Mouse (Mus musculus) heart, embryonic 13.5 days (tissue): ENCODE measurements around the gene Uckl1. TPM values are rescaled to one million over a fixed set of nuclear protein-coding genes. Genes with fewer than 3 reads are reported as not detected.

Source experiments
- ATAC-seq: fragments of 200-750 bp; cut with Nextera tagmentation; 2 replicates; pipeline ENCODE4 v1.8.0; 2017; ENCODE audit warnings: moderate TSS enrichment; ENCODE audit not compliant: insufficient number of reproducible peaks, low FRiP score, low TSS enrichment; ENCODE audit errors: extremely low read depth
- H3K27ac ChIP-seq: fragments of 300-500 bp; sonication (generic); replicated peaks from 2 replicates; pipeline ENCODE4 v1.5.1; 2015; ENCODE audit warnings: moderate library complexity, mild to moderate bottlenecking, inconsistent platforms
- H3K27me3 ChIP-seq: fragments of 300-500 bp; sonication (generic); replicated peaks from 2 replicates; pipeline ENCODE4 v1.6.1; 2015; ENCODE audit warnings: mild to moderate bottlenecking, inconsistent platforms
- H3K36me3 ChIP-seq: fragments of 300-500 bp; sonication (generic); 2 replicates; pipeline ENCODE4 v1.6.1; 2015; ENCODE audit warnings: mild to moderate bottlenecking, inconsistent platforms
- H3K4me1 ChIP-seq: fragments of 300-500 bp; sonication (generic); 2 replicates; pipeline ENCODE4 v1.6.1; 2015; ENCODE audit warnings: inconsistent platforms
- H3K4me2 ChIP-seq: fragments of 300-500 bp; sonication (generic); 2 replicates; pipeline ENCODE4 v1.6.1; 2015; ENCODE audit warnings: inconsistent platforms, mild to moderate bottlenecking, moderate library complexity
- H3K4me3 ChIP-seq: fragments of 300-500 bp; sonication (generic); 2 replicates; pipeline ENCODE4 v1.5.1; 2015; ENCODE audit warnings: moderate library complexity, mild to moderate bottlenecking, inconsistent platforms
- H3K9ac ChIP-seq: fragments of 300-500 bp; sonication (generic); 2 replicates; pipeline ENCODE4 v1.6.1; 2015; ENCODE audit warnings: inconsistent platforms, mild to moderate bottlenecking, moderate library complexity
- H3K9me3 ChIP-seq: fragments of 300-500 bp; sonication (generic); 2 replicates; pipeline ENCODE4 v1.6.1; 2016; ENCODE audit warnings: inconsistent platforms
- WGBS: fragments of 180-500 bp; shearing (Covaris S2); methylation state at CpG from one replicate; pipeline ENCODE4 v1.1.7; 2015; ENCODE audit warnings: mixed read lengths; 5-methylcytosine and 5-hydroxymethylcytosine counted together
- polyA plus RNA-seq: library from polyadenylated mRNA; unstranded; fragments of >200 nt; fragmentation: Nextera tagmentation; extraction: Ambion mirVana; gene quantifications from 2 replicates; pipeline ENCODE4 v1.2.1, GENCODE M21; 2015

The Uckl1 gene
- polyA plus RNA-seq, 1 experiment from 2014 or later: 63.8 TPM

DNA sequence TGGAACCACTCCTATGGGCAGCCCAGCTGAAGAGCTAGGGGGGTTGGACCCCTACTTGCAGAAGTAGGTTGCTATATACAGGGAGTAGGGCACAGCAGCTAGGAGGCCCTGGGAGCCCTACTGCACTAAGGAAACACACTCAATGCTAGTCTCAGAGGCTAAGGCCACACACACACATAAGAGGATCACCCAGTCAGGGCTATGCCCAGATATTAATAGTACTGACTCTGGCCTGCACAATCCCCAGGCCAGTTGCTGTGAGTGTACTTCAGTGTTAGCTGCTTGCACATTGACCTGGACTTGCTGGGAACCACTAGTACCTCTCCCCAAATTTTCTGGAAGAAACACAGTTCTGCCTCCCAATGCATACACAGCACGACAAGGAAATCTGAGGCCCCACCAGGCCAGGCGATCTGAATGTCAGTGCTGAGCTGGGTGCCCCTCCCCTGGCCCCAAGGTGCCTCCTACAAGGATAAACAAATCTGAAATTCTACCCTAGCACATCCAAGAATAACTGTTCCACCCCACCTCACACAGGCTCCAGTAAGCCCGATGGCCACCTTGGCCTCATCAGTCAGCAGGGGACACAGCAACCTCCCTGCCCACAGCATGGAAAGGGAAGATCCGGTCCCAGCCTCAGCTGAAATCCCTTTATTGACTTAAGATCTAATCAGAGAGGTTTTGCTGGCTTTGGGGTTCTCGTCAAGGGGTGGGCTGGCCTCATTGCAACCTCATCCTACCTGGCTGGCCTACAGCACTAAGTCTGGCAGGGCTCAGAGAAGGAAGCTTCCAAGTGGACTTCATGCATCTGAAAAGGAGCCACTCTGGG is 5.7 kb downstream of the Uckl1 start:
- H3K4me3 ChIP-seq: no peak overlapping the region
- WGBS: 33% methylated on average over 5 of the region's 5 CpGs

DNA sequence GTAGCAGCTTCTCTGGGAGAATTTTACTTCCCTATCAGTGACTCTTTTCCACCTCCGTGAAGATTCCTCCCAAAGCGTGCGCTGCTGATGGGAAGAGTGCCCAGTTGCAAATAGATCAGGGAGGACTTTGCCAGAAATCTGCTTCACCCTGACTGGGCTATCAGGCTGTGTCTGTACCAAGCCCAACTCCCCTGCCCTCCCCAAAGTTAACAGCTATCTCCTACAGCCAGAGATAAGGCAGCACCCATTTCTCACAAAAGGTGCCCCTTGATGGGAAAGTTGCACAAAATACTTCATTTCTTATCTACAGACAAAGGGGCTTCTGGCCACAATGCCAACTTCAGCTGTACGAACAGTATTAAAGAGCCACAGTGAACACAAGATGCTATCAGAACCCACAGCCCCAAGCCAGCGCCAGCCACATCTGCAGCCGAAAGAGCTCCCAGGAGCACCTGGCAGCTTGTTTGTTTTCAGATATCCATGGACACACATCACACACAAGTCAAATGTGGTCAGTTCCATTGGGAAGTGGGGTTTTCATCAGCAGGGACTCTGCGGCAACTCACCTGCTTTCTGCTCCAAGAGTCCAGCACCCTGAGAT is 6.6 kb downstream of the Uckl1 start:
- H3K9ac ChIP-seq: peak overlapping the region; percentile 97
- H3K27ac ChIP-seq: peak overlapping the region; percentile 58
- peak overlapping the region; percentile 25 for H3K4me2 ChIP-seq
- WGBS: 42% methylated on average over 7 of the region's 7 CpGs
- ATAC-seq: no peak
- H3K4me3 ChIP-seq: no peak overlapping the region
- H3K27me3 ChIP-seq: no peaks in the 10 kb centered on the region
- H3K36me3 ChIP-seq: peaks cover 19% of the 10 kb centered on the region
- H3K9me3 ChIP-seq: no peaks in the 10 kb centered on the region
- H3K4me1 ChIP-seq: peaks cover 48% of the 10 kb centered on the region

More for the DNA sequence above, 5.7 kb downstream of the Uckl1 start:
- no peaks in the 10 kb centered on the region for H3K27me3 ChIP-seq
- H3K27ac ChIP-seq: peak overlapping the region; percentile 58
- H3K36me3 ChIP-seq: peaks cover 18% of the 10 kb centered on the region
- ATAC-seq: no peak
- H3K4me2 ChIP-seq: peak overlapping the region; percentile 24; the same call in 1 of the 2 replicates
- H3K9me3 ChIP-seq: no peaks in the 10 kb centered on the region
- peaks cover 48% of the 10 kb centered on the region for H3K4me1 ChIP-seq
- H3K9ac ChIP-seq: peak overlapping the region; percentile 97

DNA sequence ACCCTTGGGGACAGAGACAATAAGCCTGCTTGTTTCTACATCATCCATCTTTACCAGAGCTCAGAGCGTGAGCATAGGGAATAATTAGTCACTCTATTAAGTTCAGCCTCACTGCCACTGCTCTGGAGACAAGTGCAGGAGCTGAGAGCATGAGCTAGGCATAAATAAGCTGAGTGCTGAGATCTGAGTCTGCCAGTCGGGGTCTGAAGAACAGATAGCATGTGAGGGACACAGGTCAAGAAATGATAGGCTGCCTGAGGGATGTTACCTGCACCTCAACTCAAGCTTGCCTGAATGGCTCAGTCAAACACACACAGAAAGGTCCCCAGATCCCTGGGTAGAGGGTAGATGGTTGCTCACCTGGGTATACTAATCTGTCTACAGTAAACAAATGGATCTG is 7.6 kb downstream of the Uckl1 start:
- peaks cover 45% of the 10 kb centered on the region for H3K4me1 ChIP-seq
- H3K9me3 ChIP-seq: no peaks in the 10 kb centered on the region
- no peak overlapping the region for H3K4me3 ChIP-seq
- peaks cover 26% of the 10 kb centered on the region for H3K36me3 ChIP-seq
- 63% methylated on average over 2 of the region's 2 CpGs for WGBS
- H3K27ac ChIP-seq: no peak overlapping the region
- H3K27me3 ChIP-seq: no peaks in the 10 kb centered on the region
- H3K9ac ChIP-seq: no peak overlapping the region
- H3K4me2 ChIP-seq: no peak overlapping the region
- ATAC-seq: no peak

DNA sequence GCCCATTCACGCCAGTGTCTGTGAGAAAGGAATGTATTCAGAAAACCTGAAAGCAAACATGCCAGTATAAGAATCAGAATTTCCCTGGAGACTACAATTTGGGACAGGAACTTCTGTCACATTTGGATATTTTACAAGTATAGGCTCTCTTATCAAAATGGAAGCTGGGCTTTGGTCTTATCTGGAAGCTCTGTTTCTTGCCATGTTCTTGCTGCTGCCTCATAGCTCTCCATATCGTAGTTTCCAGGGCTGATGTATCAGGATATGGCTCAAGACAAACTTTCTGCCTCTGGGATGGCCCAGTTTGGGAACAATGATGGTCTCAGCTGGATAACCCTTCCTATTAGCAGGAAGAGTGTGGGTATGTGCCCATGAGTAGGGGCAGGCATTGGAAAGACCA is 8.1 kb downstream of the Uckl1 start:
- peaks cover 31% of the 10 kb centered on the region for H3K36me3 ChIP-seq
- no peak overlapping the region for H3K27ac ChIP-seq
- H3K4me3 ChIP-seq: no peak overlapping the region
- no peaks in the 10 kb centered on the region for H3K27me3 ChIP-seq
- no peak overlapping the region for H3K4me2 ChIP-seq
- no peak overlapping the region for H3K9ac ChIP-seq
- ATAC-seq: no peak
- 73% methylated on average over 2 of the region's 2 CpGs for WGBS
- H3K9me3 ChIP-seq: no peaks in the 10 kb centered on the region
- peaks cover 43% of the 10 kb centered on the region for H3K4me1 ChIP-seq

DNA sequence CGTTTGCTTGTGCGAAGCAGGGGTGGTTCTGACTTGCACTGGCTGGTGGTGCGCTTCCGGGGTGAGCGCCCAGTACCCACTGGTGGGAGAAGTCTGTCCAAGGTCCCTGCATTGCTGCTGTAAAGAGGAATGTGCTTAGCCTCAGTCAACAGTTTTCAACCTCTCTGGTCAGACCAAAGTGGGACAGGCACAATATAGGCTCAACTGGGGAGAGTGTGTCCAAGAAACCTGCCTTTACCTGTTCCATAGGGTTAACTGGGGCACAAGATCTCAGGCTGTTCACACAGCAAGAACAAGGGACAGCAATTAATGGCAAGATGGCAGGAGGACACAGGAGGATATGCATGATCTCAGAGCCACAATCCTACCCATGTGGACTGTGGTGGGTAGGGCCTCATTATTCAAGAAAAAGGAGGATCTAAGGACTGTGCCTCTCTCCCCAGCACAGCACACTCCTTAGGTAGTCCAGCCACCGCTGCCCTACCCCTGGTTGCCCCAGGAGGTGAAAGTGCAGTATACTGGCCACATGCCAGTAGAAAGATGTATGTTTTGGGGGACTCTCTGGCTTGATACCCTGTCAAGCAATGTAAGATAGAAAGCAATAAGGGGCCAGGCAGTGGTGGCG is 9.7 kb downstream of the Uckl1 start:
- no peaks in the 10 kb centered on the region for H3K27me3 ChIP-seq

DNA sequence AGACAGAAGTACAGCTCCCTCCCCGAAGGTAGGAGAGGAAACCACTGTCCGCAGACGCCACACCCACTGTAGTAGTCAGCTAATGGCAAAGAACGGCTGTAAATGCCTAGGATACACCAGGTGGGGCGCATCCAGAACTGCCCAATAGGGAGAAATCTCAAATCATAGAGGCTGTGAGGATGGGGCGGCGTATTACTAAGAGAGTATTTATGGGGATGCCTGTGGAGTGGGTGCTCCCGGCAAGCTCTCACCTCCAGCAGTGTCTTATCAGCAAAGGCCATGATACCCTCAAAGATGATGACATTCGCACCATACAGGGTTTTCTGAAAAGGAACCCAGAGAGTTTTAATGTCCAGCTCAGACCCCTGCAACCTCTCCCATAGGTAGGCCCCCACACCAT is 10.7 kb downstream of the Uckl1 start:
- H3K27me3 ChIP-seq: no peaks in the 10 kb centered on the region
- H3K9ac ChIP-seq: no peak overlapping the region
- WGBS: 91% methylated on average over 9 of the region's 9 CpGs
- H3K4me3 ChIP-seq: no peak overlapping the region
- peaks cover 32% of the 10 kb centered on the region for H3K4me1 ChIP-seq
- H3K4me2 ChIP-seq: no peak overlapping the region
- H3K36me3 ChIP-seq: peaks cover 44% of the 10 kb centered on the region
- H3K27ac ChIP-seq: no peak overlapping the region
- no peaks in the 10 kb centered on the region for H3K9me3 ChIP-seq
- no peak for ATAC-seq

More for the DNA sequence above, 9.7 kb downstream of the Uckl1 start:
- ATAC-seq: no peak
- Histone ChIP-seq H3K4me2 (no peak overlapping the region), H3K9me3 (no peaks in the 10 kb centered on the region), H3K27ac (no peak overlapping the region), H3K36me3 (peaks cover 35% of the 10 kb centered on the region), H3K4me1 (peaks cover 42% of the 10 kb centered on the region), H3K9ac (no peak overlapping the region), H3K4me3 (no peak overlapping the region)
- 92% methylated on average over 7 of the region's 7 CpGs for WGBS

DNA sequence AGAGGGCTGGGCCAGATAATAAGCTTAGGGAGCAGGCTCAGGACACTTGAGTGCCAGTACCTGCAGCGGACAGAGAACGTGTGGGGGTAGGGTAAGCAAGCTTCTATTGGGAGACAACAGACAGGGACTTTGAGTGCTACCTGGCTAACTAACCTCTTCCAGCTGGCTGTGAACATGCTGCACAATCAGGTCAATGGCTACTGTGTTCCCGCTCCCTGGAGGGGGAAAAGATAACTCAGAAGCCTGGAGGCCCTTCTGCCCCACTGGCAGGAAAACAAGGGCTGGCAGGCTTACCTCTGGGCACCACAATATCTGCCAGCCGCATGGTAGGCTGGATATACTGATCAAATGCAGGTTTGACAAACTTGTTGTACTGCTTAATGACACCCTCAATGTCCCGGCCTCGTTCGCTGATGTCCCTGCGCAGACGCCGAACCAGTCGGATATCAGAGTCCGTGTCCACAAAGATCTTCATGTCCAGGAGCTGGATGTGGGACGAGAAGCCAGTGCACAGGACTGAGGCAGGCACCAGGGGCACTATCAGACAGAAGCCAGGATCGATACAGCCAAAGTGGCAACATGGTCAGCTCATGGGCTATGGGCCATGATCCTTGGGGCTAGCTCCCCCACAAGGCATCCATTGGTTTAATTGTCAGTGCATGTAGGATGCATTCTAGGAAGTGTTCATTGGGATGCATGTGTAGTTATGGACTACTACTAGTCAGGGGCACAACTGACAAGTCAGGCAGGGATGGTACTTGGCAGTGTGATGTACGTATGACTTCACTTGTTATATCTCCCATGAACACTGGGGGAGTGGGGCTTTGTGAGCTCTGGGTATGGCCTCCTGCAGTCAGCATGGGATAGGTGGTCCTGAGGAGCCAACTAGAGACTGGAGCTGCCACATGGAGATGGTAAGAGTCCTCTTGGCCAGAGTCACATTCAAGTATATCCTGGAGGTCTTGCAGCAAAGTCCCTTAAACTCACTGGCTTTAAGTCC is 11.5 kb downstream of the Uckl1 start:
- H3K27ac ChIP-seq: no peak overlapping the region
- no peak overlapping the region for H3K4me2 ChIP-seq
- H3K27me3 ChIP-seq: no peaks in the 10 kb centered on the region
- WGBS: 89% methylated on average over 15 of the region's 15 CpGs
- no peak overlapping the region for H3K4me3 ChIP-seq
- H3K4me1 ChIP-seq: peaks cover 24% of the 10 kb centered on the region
- H3K9ac ChIP-seq: no peak overlapping the region
- ATAC-seq: no peak
- peaks cover 44% of the 10 kb centered on the region for H3K36me3 ChIP-seq
- no peaks in the 10 kb centered on the region for H3K9me3 ChIP-seq

DNA sequence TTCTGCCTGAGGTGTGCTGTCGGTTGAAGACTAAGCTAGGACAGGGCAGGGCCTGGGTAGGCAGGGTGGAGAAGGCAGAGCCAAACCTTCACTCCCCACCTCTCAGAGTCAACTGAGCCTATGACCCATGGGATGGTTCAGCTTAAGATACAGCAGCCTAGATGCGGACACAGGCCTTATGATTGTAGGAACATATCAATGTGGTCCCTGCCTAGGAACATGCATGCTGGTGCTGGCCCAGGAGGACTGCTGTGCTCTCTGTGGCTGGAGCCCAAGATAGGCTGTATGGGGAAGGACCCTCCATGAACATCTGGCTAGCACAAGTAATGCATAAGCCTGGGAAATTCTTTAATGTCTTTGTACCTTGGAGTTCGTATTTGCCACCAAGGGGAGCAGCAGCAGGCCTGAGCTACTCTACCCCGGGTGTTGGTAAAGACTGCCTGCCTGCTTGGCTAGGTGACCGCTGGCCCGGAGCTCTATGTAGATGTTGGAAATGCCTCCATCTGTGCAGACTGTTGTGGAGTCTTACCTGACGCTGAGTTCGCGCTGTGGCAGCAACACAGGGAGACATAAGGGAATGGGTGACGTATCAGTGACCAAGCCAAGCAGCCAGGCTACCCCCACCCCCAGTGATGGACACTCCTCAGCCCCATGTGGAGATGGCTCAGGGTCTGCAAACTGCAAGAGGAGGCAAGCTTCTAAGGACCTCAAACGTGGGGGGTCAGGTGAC is 12.6 kb downstream of the Uckl1 start:
- no peak overlapping the region for H3K9ac ChIP-seq
- H3K27me3 ChIP-seq: no peaks in the 10 kb centered on the region
- peaks cover 13% of the 10 kb centered on the region for H3K4me1 ChIP-seq
- 90% methylated on average over 11 of the region's 11 CpGs for WGBS
- H3K9me3 ChIP-seq: no peaks in the 10 kb centered on the region
- H3K4me2 ChIP-seq: no peak overlapping the region
- no peak overlapping the region for H3K4me3 ChIP-seq
- ATAC-seq: no peak
- H3K36me3 ChIP-seq: peaks cover 44% of the 10 kb centered on the region
- H3K27ac ChIP-seq: no peak overlapping the region

DNA sequence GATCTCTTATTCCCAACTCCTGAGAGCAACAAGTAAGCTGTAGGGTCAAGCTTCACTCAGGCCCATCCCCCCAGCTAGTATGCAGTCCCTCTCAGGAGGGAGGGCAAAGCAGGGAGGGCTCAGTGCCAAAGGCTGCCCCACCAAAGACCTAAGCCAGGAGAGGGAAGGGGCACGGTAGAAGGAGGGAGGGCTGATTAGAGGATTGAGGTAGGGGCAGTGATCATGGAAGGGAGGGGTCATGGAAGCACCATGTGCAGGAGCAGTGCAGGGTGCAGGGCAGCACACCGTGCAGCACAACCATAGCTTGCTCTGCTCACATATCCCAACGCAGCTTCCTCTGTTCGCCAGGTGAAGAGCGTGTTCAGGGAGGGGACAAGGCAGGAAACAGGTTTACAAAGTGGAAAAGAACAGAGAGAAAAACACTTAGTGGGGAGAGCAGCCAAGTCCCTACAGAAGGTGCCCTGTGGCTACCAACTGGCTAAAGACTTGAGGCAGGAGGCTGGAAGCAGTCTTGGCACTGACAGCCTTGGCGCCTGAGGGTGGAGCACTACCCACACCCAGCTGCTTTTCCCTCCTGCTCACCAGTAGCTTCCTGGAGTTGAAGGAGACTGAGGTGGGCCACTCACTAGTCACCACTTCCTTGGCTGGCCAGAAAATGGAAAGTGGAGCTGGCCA is 13.6 kb downstream of the Uckl1 start:
- ATAC-seq: 0 out of 2 replicates have a peak, but pooled peaks have one; percentile 11
- no peak overlapping the region for H3K9ac ChIP-seq
- H3K4me1 ChIP-seq: peaks cover 8% of the 10 kb centered on the region
- H3K27ac ChIP-seq: no peak overlapping the region
- 56% methylated on average over 6 of the region's 6 CpGs for WGBS
- H3K9me3 ChIP-seq: no peaks in the 10 kb centered on the region
- H3K4me2 ChIP-seq: no peak overlapping the region
- H3K4me3 ChIP-seq: no peak overlapping the region
- H3K27me3 ChIP-seq: no peaks in the 10 kb centered on the region
- H3K36me3 ChIP-seq: peaks cover 47% of the 10 kb centered on the region

DNA sequence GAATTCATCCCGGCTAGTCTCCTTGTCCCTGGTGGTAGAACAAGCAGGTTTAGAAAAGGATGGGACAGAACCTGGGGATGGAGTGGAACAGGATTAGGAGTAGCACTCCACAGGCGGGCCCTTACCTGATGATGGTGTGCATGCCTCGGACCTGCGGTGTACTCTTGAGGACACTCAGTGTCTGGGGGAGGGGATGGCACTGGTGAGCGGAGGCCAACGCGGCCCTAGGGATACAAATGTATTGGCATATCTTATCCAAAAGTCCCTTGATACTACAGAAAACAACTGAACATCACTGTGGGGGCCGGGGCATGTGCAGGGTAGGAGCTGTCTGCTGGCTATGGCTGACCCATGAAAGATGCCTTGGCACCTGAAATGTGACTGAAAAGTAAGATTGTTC is 14.3 kb downstream of the Uckl1 start:
- Histone ChIP-seq H3K36me3 (peaks cover 51% of the 10 kb centered on the region), H3K4me1 (peaks cover 8% of the 10 kb centered on the region)

More for the DNA sequence above, 14.3 kb downstream of the Uckl1 start:
- no peak for ATAC-seq
- no peak overlapping the region for H3K9ac ChIP-seq
- H3K4me3 ChIP-seq: no peak overlapping the region
- H3K27me3 ChIP-seq: no peaks in the 10 kb centered on the region
- H3K9me3 ChIP-seq: peaks cover 6% of the 10 kb centered on the region; the same call in 1 of the 2 replicates
- WGBS: 80% methylated on average over 8 of the region's 8 CpGs
- no peak overlapping the region for H3K4me2 ChIP-seq
- no peak overlapping the region for H3K27ac ChIP-seq
